Mouse (Mus musculus) liver, adult (tissue): ENCODE results near the gene Rerg.

ENCODE experiments used
- GATA4 ChIP-seq: IDR thresholded peaks from 2 replicates; pipeline ENCODE4 v1.6.1; 2014; ENCODE audit warnings: mild to moderate bottlenecking, low read length; ENCODE audit not compliant: insufficient replicate concordance

Rerg gene

DNA sequence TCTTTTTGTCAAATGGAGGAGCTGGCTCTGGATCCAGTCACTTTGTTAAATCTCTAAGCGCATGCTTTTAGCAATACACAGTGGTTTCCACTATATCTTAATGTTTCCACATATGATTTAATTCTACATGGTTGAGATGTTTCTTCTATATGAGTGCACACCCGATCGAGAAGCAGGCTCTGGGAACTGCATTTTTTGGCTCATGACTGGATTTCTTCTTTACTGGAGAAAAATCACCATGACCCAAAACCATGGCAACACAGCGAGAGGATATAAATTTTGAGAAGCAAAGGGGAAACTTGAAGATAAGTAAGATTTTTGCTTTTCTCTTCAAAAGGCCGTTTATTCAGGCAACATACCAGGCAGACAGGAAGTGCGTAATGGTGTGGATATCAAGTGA lies 94.1 kb downstream of the Rerg start:
- no peak for TF ChIP-seq GATA4

- TF ChIP-seq GATA4, result no peak
These were observed 98.0 kb downstream of the Rerg start for GRCm38 (mm10) chr6:137072256-137072655.

DNA sequence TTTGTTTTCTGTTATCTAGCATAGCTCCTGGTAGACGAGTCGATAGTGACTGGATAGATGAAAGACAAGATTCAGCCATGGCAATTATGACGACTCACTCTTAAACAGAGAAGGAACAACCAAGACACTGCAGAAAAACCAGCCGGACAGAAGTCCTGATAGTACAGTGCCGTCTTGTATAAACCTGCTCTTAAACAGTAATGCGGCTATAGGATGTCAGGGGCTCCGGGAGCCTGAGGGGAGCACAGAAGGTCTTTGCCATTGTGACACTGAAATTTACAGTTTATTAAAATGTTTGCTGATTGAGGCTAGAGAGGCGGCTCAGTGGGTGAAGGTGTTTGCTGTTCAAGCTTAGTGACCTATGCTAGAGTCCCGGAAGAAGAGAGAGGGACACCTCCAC lies 98.8 kb downstream of the Rerg start:
- TF ChIP-seq GATA4, result no peak

- peak; percentile 20; the same call in 1 of the 2 replicates for TF ChIP-seq GATA4
These were observed 104.8 kb downstream of the Rerg start for GRCm38 (mm10) chr6:137065506-137065905.

GRCm38 (mm10) chr6:137064786-137065185 lies 105.5 kb downstream of the Rerg start:
- TF ChIP-seq GATA4, result no peak

GRCm38 (mm10) chr6:137063239-137063940 lies 106.9 kb downstream of the Rerg start:
- no peak for TF ChIP-seq GATA4

GRCm38 (mm10) chr6:137061880-137062531 lies 108.3 kb downstream of the Rerg start:
- no peak for TF ChIP-seq GATA4

DNA sequence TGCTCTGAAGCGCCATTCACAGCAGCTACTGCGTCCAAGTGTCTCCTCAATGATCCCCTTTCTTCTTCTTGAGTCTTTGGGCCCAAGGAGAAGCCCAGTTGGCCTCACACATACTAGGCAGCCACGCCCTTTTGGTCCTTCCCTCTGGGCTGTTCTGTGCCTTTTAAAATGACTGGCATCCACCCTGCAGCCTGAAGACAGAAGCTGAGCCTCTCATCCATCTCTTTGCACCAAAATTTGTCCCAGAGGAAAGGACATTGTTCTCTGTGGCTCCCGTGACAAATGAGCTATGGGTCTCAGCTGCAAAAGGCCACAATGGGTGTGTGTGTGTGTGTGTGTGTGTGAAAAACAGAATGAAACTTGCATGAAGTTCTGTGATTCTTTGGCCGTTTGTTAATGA lies 109.7 kb downstream of the Rerg start:
- TF ChIP-seq GATA4, result no peak

GRCm38 (mm10) chr6:137058257-137058656 lies 112.0 kb downstream of the Rerg start:
- no peak for TF ChIP-seq GATA4

- TF ChIP-seq GATA4, result no peak
These were observed 116.2 kb downstream of the Rerg start for GRCm38 (mm10) chr6:137054073-137054472.

- TF ChIP-seq GATA4, result peak; percentile 40; the same call in 1 of the 2 replicates
These were observed 116.8 kb downstream of the Rerg start for GRCm38 (mm10) chr6:137053464-137053863.

GRCm38 (mm10) chr6:137053006-137053405 lies 117.3 kb downstream of the Rerg start:
- no peak for TF ChIP-seq GATA4

GRCm38 (mm10) chr6:137047036-137047435 lies 123.3 kb downstream of the Rerg start:
- no peak for TF ChIP-seq GATA4

GRCm38 (mm10) chr6:137045011-137045504 lies 125.2 kb downstream of the Rerg start:
- TF ChIP-seq GATA4, result no peak

GRCm38 (mm10) chr6:137030611-137031097 lies 139.6 kb downstream of the Rerg start:
- TF ChIP-seq GATA4, result no peak

- no peak for TF ChIP-seq GATA4
These were observed 140.2 kb downstream of the Rerg start for GRCm38 (mm10) chr6:137029931-137030610.
